Mouse (Mus musculus) ES-Bruce4 (cell line): Measurements from ENCODE around the gene Theg.

Experiments used
- CTCF ChIP-seq: IDR thresholded peaks from one replicate; pipeline ENCODE4 v1.8.1; 2011; ENCODE audit warnings: low read depth, low read length
- EP300 ChIP-seq: IDR thresholded peaks from 2 replicates; pipeline ENCODE4 v1.6.1; 2011; ENCODE audit warnings: low read depth, low read length; ENCODE audit not compliant: insufficient read depth
- POLR2A ChIP-seq: IDR thresholded peaks from one replicate; pipeline ENCODE4 v1.8.1; 2011; ENCODE audit warnings: low read length; ENCODE audit not compliant: insufficient read depth

GRCm38 (mm10) chr10:79537781-79538180, 49.4 kb downstream of the Theg start:
- TF ChIP-seq CTCF (no peak), POLR2A (no peak), EP300 (no peak)
